Mouse (Mus musculus) heart, postnatal 0 days (tissue): ENCODE measurements around the gene Edf1.
"Not testable (repeated sequence)": the region's sequence is repeated elsewhere in the genome, so short reads cannot be mapped to it uniquely, and the experiment has no call there.

ENCODE experiments used
- CTCF ChIP-seq: IDR thresholded peaks from 2 replicates; pipeline ENCODE4 v1.5.1; 2016; ENCODE audit warnings: antibody characterized with exemption, control low read depth, low read depth
- EP300 ChIP-seq: IDR thresholded peaks from 2 replicates; pipeline ENCODE4 v1.6.1; 2016; ENCODE audit warnings: antibody characterized with exemption, low read depth

DNA sequence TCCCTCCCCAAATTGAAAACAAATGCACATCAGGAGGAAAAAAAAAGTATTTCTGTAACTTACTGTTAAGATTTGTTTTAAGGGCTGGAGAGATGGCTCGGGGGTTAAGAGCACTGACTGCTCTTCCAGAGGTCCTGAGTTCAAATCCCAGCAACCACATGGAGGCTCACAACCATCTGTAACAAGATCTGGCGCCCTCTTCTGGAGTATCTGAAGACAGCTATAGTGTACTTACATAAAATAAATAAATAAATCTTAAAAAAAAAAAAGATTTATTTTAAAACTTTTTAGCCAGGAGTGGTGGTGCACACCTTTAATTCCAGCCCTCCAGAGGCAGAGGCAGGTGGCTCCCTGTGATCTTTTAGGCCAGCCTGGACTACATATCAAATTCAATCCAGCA is 2.2 kb upstream of the Edf1 start:
- TF ChIP-seq CTCF, EP300: not testable (repeated sequence)
